Mouse (Mus musculus): ENCODE measurements around the gene Stpg3. TPM values are rescaled to one million over a fixed set of nuclear protein-coding genes. Genes with fewer than 3 reads are reported as not detected.

The Stpg3 gene
- total and polyA plus RNA-seq, 3 experiments, result 0.07 TPM; not detected in 2

DNA sequence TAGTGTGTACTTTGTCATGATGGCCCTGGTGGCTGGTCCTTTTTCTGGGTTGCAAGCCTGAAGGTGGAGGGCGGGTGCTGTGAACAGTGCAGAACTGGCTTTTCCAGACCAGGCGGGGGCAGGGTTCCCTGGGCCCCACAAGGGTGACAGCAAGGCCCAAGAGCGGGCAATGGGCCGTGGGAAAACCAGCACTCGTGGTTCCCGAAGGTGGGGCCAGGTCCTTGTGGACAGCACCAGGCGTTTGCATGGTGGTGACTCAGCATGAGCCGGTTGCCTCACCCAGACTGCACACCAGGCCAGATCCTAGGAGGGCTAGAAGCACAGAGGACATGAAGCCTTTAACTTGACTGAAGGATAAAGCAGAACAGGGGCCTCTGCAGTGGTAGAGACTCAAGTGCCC lies 41.8 kb downstream of the Stpg3 start:
- Histone ChIP-seq H3K36me3 (ENCODE audit: control insufficient read depth in 1 of 2, insufficient read depth in 2 of 2, low read length in 2 of 2) (peaks cover 0 to 21% of the 10 kb centered on the region in 2 experiments; a peak in 2 of 4 replicates), H3K27ac (ENCODE audit: control insufficient read depth, low read depth, low read length) (no peak overlapping the region), H3K4me3 (ENCODE audit: control insufficient read depth in 1 of 2, insufficient read depth in 1 of 2, low read depth in 2 of 2, low read length in 2 of 2) (no peak overlapping the region), H3K4me1 (ENCODE audit: control insufficient read depth in 1 of 2, insufficient read depth in 2 of 2, low read length in 2 of 2) (peaks cover 8 to 35% of the 10 kb centered on the region in 2 experiments), H3K79me2 (ENCODE audit: control insufficient read depth, insufficient read depth, low read length, poor library complexity) (no peaks in the 10 kb centered on the region; the same call in 1 of the 2 replicates), H3K9me3 (replicated peaks; ENCODE audit: insufficient read depth, low read length) (no peaks in the 10 kb centered on the region), H3K27me3 (ENCODE audit: control insufficient read depth in 1 of 2, insufficient read depth in 2 of 2, low read length in 2 of 2) (no peaks in the 10 kb centered on the region), H3K9ac (ENCODE audit: control insufficient read depth, low read depth, low read length, poor library complexity, severe bottlenecking) (no peak overlapping the region)
- DNase-seq (ENCODE audit: low read depth, low spot score), result no peak
- TF ChIP-seq TBP (IDR thresholded peaks at IDR 0.05; ENCODE audit: low read depth, low read length), result no peak
- TF ChIP-seq POLR2AphosphoS2 (IDR thresholded peaks at IDR 0.05; ENCODE audit: low read length), result no peak
- no peak for TF ChIP-seq MAFK (IDR thresholded peaks at IDR 0.05; ENCODE audit: borderline replicate concordance, low read depth, low read length)
- no peak for TF ChIP-seq ELF1 (IDR thresholded peaks at IDR 0.05; ENCODE audit: low read depth, low read length)
- TF ChIP-seq ZNF384 (IDR thresholded peaks at IDR 0.05; ENCODE audit: low read depth, low read length), result no peak
- no peak for TF ChIP-seq BHLHE40 (IDR thresholded peaks at IDR 0.05; ENCODE audit: borderline replicate concordance, low read depth, low read length)
- no peak for TF ChIP-seq UBTF (IDR thresholded peaks at IDR 0.05; ENCODE audit: borderline replicate concordance, insufficient read depth, low read depth, low read length)
- TF ChIP-seq GATA1 (IDR thresholded peaks at IDR 0.05; ENCODE audit: low read depth, low read length), result no peak
- TF ChIP-seq MXI1 (IDR thresholded peaks at IDR 0.05; ENCODE audit: low read depth, low read length), result no peak
- TF ChIP-seq MAX (IDR thresholded peaks at IDR 0.05; ENCODE audit: low read length), result no peak
- TF ChIP-seq SIN3A (IDR thresholded peaks at IDR 0.05; ENCODE audit: low read length), result no peak
- TF ChIP-seq GABPA (IDR thresholded peaks at IDR 0.05; ENCODE audit: low read depth, low read length), result no peak
- no peak for TF ChIP-seq ETS1 (IDR thresholded peaks at IDR 0.05; ENCODE audit: low read depth, low read length)
- no peak for TF ChIP-seq ZC3H11A (IDR thresholded peaks at IDR 0.05; ENCODE audit: low read depth, low read length)
- TF ChIP-seq JUND (IDR thresholded peaks at IDR 0.05; ENCODE audit: low read depth, low read length), result no peak
- no peak for TF ChIP-seq TCF12 (IDR thresholded peaks at IDR 0.05; ENCODE audit: low read depth, low read length)
- TF ChIP-seq MAZ (IDR thresholded peaks at IDR 0.05; ENCODE audit: low read depth, low read length), result no peak
- TF ChIP-seq TAL1 (IDR thresholded peaks at IDR 0.05; ENCODE audit: low read length), result no peak

DNA sequence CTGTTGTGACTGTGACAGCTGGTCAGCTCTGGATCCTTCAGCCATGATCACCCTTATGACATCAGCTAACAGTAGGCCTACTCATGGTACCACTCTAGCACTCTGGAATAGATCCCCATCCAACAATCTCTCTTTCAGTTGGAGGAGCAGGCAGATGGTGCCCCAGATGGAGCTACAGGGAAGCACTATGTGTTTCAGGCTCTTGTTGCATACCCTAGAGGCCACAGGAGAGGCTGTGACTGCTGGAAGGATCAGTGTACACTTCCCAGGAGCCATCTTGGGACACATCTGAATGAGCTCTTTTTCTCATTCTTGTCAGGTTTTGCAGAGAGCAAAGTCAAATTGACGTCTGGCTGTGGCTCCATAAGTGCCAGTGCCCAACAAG lies 42.7 kb downstream of the Stpg3 start:
- H3K9ac ChIP-seq (ENCODE audit: control insufficient read depth, low read depth, low read length, poor library complexity, severe bottlenecking), result no peak overlapping the region
- peaks cover 11 to 37% of the 10 kb centered on the region in 2 experiments for H3K4me1 ChIP-seq (ENCODE audit: control insufficient read depth in 1 of 2, insufficient read depth in 2 of 2, low read length in 2 of 2)
- peaks cover 0 to 21% of the 10 kb centered on the region in 2 experiments; a peak in 2 of 4 replicates for H3K36me3 ChIP-seq (ENCODE audit: control insufficient read depth in 1 of 2, insufficient read depth in 2 of 2, low read length in 2 of 2)
- no peak for TF ChIP-seq HCFC1 (IDR thresholded peaks at IDR 0.05; ENCODE audit: low read depth, low read length)
- TF ChIP-seq SIN3A (IDR thresholded peaks at IDR 0.05; ENCODE audit: low read length), result no peak
- no peak for TF ChIP-seq POLR2A (IDR thresholded peaks at IDR 0.05; ENCODE audit: control insufficient read depth in 1 of 2, insufficient read depth in 1 of 2, low read depth in 1 of 2, low read length in 2 of 2, poor library complexity in 1 of 2)
- no peak for TF ChIP-seq MAZ (IDR thresholded peaks at IDR 0.05; ENCODE audit: low read depth, low read length)
- no peak for DNase-seq (ENCODE audit: low read depth, low spot score)
- no peaks in the 10 kb centered on the region for H3K9me3 ChIP-seq (replicated peaks; ENCODE audit: insufficient read depth, low read length)
- H3K79me2 ChIP-seq (ENCODE audit: control insufficient read depth, insufficient read depth, low read length, poor library complexity), result no peaks in the 10 kb centered on the region; the same call in 1 of the 2 replicates
- no peaks in the 10 kb centered on the region for H3K27me3 ChIP-seq (ENCODE audit: control insufficient read depth in 1 of 2, insufficient read depth in 2 of 2, low read length in 2 of 2)
- H3K4me3 ChIP-seq (ENCODE audit: control insufficient read depth in 1 of 2, insufficient read depth in 1 of 2, low read depth in 2 of 2, low read length in 2 of 2), result no peak overlapping the region
- no peak overlapping the region for H3K27ac ChIP-seq (ENCODE audit: control insufficient read depth, low read depth, low read length)
